Mouse (Mus musculus): Measurements from ENCODE around the gene Hes3. TPM values are rescaled to one million over a fixed set of nuclear protein-coding genes. Genes with fewer than 3 reads are reported as not detected.

Gene Hes3
- polyA plus RNA-seq, 1 experiment from 2014 or later = 0.36 TPM

- 77% methylated on average over 9 of the region's 9 CpGs for WGBS
- H3K4me3 ChIP-seq (ENCODE audit: low read depth, low read length) = no peak overlapping the region
- no peak overlapping the region for H3K9ac ChIP-seq (replicated peaks; ENCODE audit: low read depth, low read length)
- H3K27me3 ChIP-seq (ENCODE audit: control insufficient read depth, insufficient read depth, low read length) = no peaks in the 10 kb centered on the region
- H3K36me3 ChIP-seq (ENCODE audit: control insufficient read depth, insufficient read depth, low read length) = no peaks in the 10 kb centered on the region
- 0 out of 2 replicates have a peak, but pooled peaks cover 4% of the 10 kb centered on the region for H3K4me1 ChIP-seq (ENCODE audit: control insufficient read depth, insufficient read depth, low read length)
- no peaks in the 10 kb centered on the region for H3K9me3 ChIP-seq (ENCODE audit: control insufficient read depth, low read length)
- H3K4me2 ChIP-seq (ENCODE audit: low read depth, low read length) = no peak overlapping the region
- no peak overlapping the region for H3K27ac ChIP-seq (ENCODE audit: low read depth, low read length)
- ATAC-seq (ENCODE audit: low read depth) = no peak
These were observed 29.3 kb downstream of the Hes3 start for GRCm38 (mm10) chr4:152262187-152262586.

GRCm38 (mm10) chr4:152260451-152260850 is 31.0 kb downstream of the Hes3 start:
- no peak overlapping the region for H3K27ac ChIP-seq (ENCODE audit: low read depth, low read length)
- no peaks in the 10 kb centered on the region for H3K27me3 ChIP-seq (ENCODE audit: control insufficient read depth, insufficient read depth, low read length)
- no peaks in the 10 kb centered on the region for H3K36me3 ChIP-seq (ENCODE audit: control insufficient read depth, insufficient read depth, low read length)
- H3K9ac ChIP-seq (replicated peaks; ENCODE audit: low read depth, low read length) = no peak overlapping the region
- no peak for ATAC-seq (ENCODE audit: low read depth)
- H3K4me2 ChIP-seq (ENCODE audit: low read depth, low read length) = no peak overlapping the region
- WGBS = 93% methylated on average over 8 of the region's 8 CpGs
- H3K4me1 ChIP-seq (ENCODE audit: control insufficient read depth, insufficient read depth, low read length) = 0 out of 2 replicates have a peak, but pooled peaks cover 4% of the 10 kb centered on the region
- H3K4me3 ChIP-seq (ENCODE audit: low read depth, low read length) = no peak overlapping the region
- no peaks in the 10 kb centered on the region for H3K9me3 ChIP-seq (ENCODE audit: control insufficient read depth, low read length)

GRCm38 (mm10) chr4:152257070-152257469 is 34.4 kb downstream of the Hes3 start:
- no peak for ATAC-seq (ENCODE audit: low read depth)
- Histone ChIP-seq H3K36me3 (ENCODE audit: control insufficient read depth, insufficient read depth, low read length) (no peaks in the 10 kb centered on the region), H3K4me1 (ENCODE audit: control insufficient read depth, insufficient read depth, low read length) (no peaks in the 10 kb centered on the region), H3K9ac (replicated peaks; ENCODE audit: low read depth, low read length) (no peak overlapping the region), H3K9me3 (ENCODE audit: control insufficient read depth, low read length) (no peaks in the 10 kb centered on the region), H3K4me2 (ENCODE audit: low read depth, low read length) (no peak overlapping the region), H3K4me3 (ENCODE audit: low read depth, low read length) (no peak overlapping the region), H3K27ac (ENCODE audit: low read depth, low read length) (no peak overlapping the region), H3K27me3 (ENCODE audit: control insufficient read depth, insufficient read depth, low read length) (no peaks in the 10 kb centered on the region)
- 60% methylated on average over 6 of the region's 6 CpGs for WGBS

GRCm38 (mm10) chr4:152253183-152253759 is 38.2 kb downstream of the Hes3 start:
- H3K27ac ChIP-seq (ENCODE audit: low read depth, low read length) = no peak overlapping the region
- no peak overlapping the region for H3K4me3 ChIP-seq (ENCODE audit: low read depth, low read length)
- no peak overlapping the region for H3K9ac ChIP-seq (replicated peaks; ENCODE audit: low read depth, low read length)
- ATAC-seq (ENCODE audit: low read depth) = no peak
- no peak overlapping the region for H3K4me2 ChIP-seq (ENCODE audit: low read depth, low read length)
- no peaks in the 10 kb centered on the region for H3K36me3 ChIP-seq (ENCODE audit: control insufficient read depth, insufficient read depth, low read length)
- 78% methylated on average over 9 of the region's 9 CpGs for WGBS
- no peaks in the 10 kb centered on the region for H3K4me1 ChIP-seq (ENCODE audit: control insufficient read depth, insufficient read depth, low read length)
- no peaks in the 10 kb centered on the region for H3K27me3 ChIP-seq (ENCODE audit: control insufficient read depth, insufficient read depth, low read length)
- H3K9me3 ChIP-seq (ENCODE audit: control insufficient read depth, low read length) = no peaks in the 10 kb centered on the region

- Histone ChIP-seq H3K9ac (replicated peaks; ENCODE audit: low read depth, low read length) (no peak overlapping the region), H3K9me3 (ENCODE audit: control insufficient read depth, low read length) (no peaks in the 10 kb centered on the region), H3K27ac (ENCODE audit: low read depth, low read length) (no peak overlapping the region), H3K4me1 (ENCODE audit: control insufficient read depth, insufficient read depth, low read length) (0 out of 2 replicates have a peak, but pooled peaks cover 4% of the 10 kb centered on the region), H3K36me3 (ENCODE audit: control insufficient read depth, insufficient read depth, low read length) (no peaks in the 10 kb centered on the region), H3K4me3 (ENCODE audit: low read depth, low read length) (no peak overlapping the region), H3K27me3 (ENCODE audit: control insufficient read depth, insufficient read depth, low read length) (no peaks in the 10 kb centered on the region), H3K4me2 (ENCODE audit: low read depth, low read length) (no peak overlapping the region)
- WGBS = 90% methylated on average over 6 of the region's 6 CpGs
- ATAC-seq (ENCODE audit: low read depth) = no peak
These were observed 40.8 kb downstream of the Hes3 start for GRCm38 (mm10) chr4:152250615-152251014.

- Histone ChIP-seq H3K9ac (replicated peaks; ENCODE audit: low read depth, low read length) (no peak overlapping the region), H3K4me2 (ENCODE audit: low read depth, low read length) (no peak overlapping the region), H3K27me3 (ENCODE audit: control insufficient read depth, insufficient read depth, low read length) (no peaks in the 10 kb centered on the region), H3K4me1 (ENCODE audit: control insufficient read depth, insufficient read depth, low read length) (0 out of 2 replicates have a peak, but pooled peaks cover 9% of the 10 kb centered on the region), H3K36me3 (ENCODE audit: control insufficient read depth, insufficient read depth, low read length) (no peaks in the 10 kb centered on the region), H3K27ac (ENCODE audit: low read depth, low read length) (no peak overlapping the region), H3K9me3 (ENCODE audit: control insufficient read depth, low read length) (no peaks in the 10 kb centered on the region), H3K4me3 (ENCODE audit: low read depth, low read length) (no peak overlapping the region)
- 96% methylated on average over 3 of the region's 3 CpGs for WGBS
- no peak for ATAC-seq (ENCODE audit: low read depth)
These were observed 44.3 kb downstream of the Hes3 start for GRCm38 (mm10) chr4:152247195-152247594.

GRCm38 (mm10) chr4:152246011-152246410 is 45.5 kb downstream of the Hes3 start:
- Histone ChIP-seq H3K4me2 (ENCODE audit: low read depth, low read length) (no peak overlapping the region), H3K27ac (ENCODE audit: low read depth, low read length) (peak overlapping the region; percentile 39; the same call in 1 of the 2 replicates), H3K9me3 (ENCODE audit: control insufficient read depth, low read length) (no peaks in the 10 kb centered on the region), H3K36me3 (ENCODE audit: control insufficient read depth, insufficient read depth, low read length) (no peaks in the 10 kb centered on the region), H3K27me3 (ENCODE audit: control insufficient read depth, insufficient read depth, low read length) (no peaks in the 10 kb centered on the region), H3K4me1 (ENCODE audit: control insufficient read depth, insufficient read depth, low read length) (0 out of 2 replicates have a peak, but pooled peaks cover 9% of the 10 kb centered on the region), H3K9ac (replicated peaks; ENCODE audit: low read depth, low read length) (no peak overlapping the region), H3K4me3 (ENCODE audit: low read depth, low read length) (no peak overlapping the region)
- 71% methylated on average over 6 of the region's 6 CpGs for whole genome bisulfite sequencing
- ATAC-seq (ENCODE audit: low read depth) = no peak

- H3K4me1 ChIP-seq (ENCODE audit: control insufficient read depth, insufficient read depth, low read length) = 0 out of 2 replicates have a peak, but pooled peaks cover 9% of the 10 kb centered on the region
- H3K4me2 ChIP-seq (ENCODE audit: low read depth, low read length) = no peak overlapping the region
- H3K9ac ChIP-seq (replicated peaks; ENCODE audit: low read depth, low read length) = no peak overlapping the region
- H3K27ac ChIP-seq (ENCODE audit: low read depth, low read length) = no peak overlapping the region
- no peak for ATAC-seq (ENCODE audit: low read depth)
- 87% methylated on average over 11 of the region's 11 CpGs for WGBS
- no peaks in the 10 kb centered on the region for H3K27me3 ChIP-seq (ENCODE audit: control insufficient read depth, insufficient read depth, low read length)
- no peaks in the 10 kb centered on the region for H3K9me3 ChIP-seq (ENCODE audit: control insufficient read depth, low read length)
- no peak overlapping the region for H3K4me3 ChIP-seq (ENCODE audit: low read depth, low read length)
- no peaks in the 10 kb centered on the region for H3K36me3 ChIP-seq (ENCODE audit: control insufficient read depth, insufficient read depth, low read length)
These were observed 46.6 kb downstream of the Hes3 start for GRCm38 (mm10) chr4:152244545-152245522.

- no peak overlapping the region for H3K4me2 ChIP-seq (ENCODE audit: low read depth, low read length)
- no peak overlapping the region for H3K27ac ChIP-seq (ENCODE audit: low read depth, low read length)
- no peak overlapping the region for H3K4me3 ChIP-seq (ENCODE audit: low read depth, low read length)
- WGBS = 95% methylated on average over 8 of the region's 8 CpGs
- H3K9ac ChIP-seq (replicated peaks; ENCODE audit: low read depth, low read length) = no peak overlapping the region
- no peaks in the 10 kb centered on the region for H3K9me3 ChIP-seq (ENCODE audit: control insufficient read depth, low read length)
- no peaks in the 10 kb centered on the region; the same call in 1 of the 2 replicates for H3K36me3 ChIP-seq (ENCODE audit: control insufficient read depth, insufficient read depth, low read length)
- 0 out of 2 replicates have a peak, but pooled peaks cover 9% of the 10 kb centered on the region for H3K4me1 ChIP-seq (ENCODE audit: control insufficient read depth, insufficient read depth, low read length)
- no peaks in the 10 kb centered on the region for H3K27me3 ChIP-seq (ENCODE audit: control insufficient read depth, insufficient read depth, low read length)
- no peak for ATAC-seq (ENCODE audit: low read depth)
These were observed 47.5 kb downstream of the Hes3 start for GRCm38 (mm10) chr4:152243969-152244368.

Data from neural tube, embryonic 14.5 days (tissue).